Mouse (Mus musculus) midbrain, embryonic 14.5 days (tissue): Measurements from ENCODE around the gene Zfp462. TPM values are rescaled to one million over a fixed set of nuclear protein-coding genes. Genes with fewer than 3 reads are reported as not detected.

ENCODE experiments used
- ATAC-seq: fragments of 200-750 bp; cut with Nextera tagmentation; 2 replicates; pipeline ENCODE4 v1.8.0; 2017; ENCODE audit warnings: moderate number of reproducible peaks, moderate library complexity; ENCODE audit not compliant: low FRiP score, low TSS enrichment
- DNase-seq: peaks from one replicate; pipeline ENCODE4 v3.0.0-alpha.2; 2015
- H3K27ac ChIP-seq: fragments of 300-500 bp; sonication (generic); replicated peaks from 2 replicates; pipeline ENCODE4 v1.5.1; 2014; ENCODE audit warnings: mild to moderate bottlenecking, low read depth, low read length, moderate library complexity
- H3K27me3 ChIP-seq: fragments of 300-500 bp; sonication (generic); 2 replicates; pipeline ENCODE4 v1.6.1; 2014; ENCODE audit warnings: low read length, control low read depth, mixed read lengths; ENCODE audit not compliant: control insufficient read depth, insufficient read depth
- H3K36me3 ChIP-seq: fragments of 300-500 bp; sonication (generic); 2 replicates; pipeline ENCODE4 v1.6.1; 2014; ENCODE audit warnings: low read length, control low read depth; ENCODE audit not compliant: control insufficient read depth, insufficient read depth
- H3K4me1 ChIP-seq: fragments of 300-500 bp; sonication (generic); 2 replicates; pipeline ENCODE4 v1.6.1; 2014; ENCODE audit warnings: mild to moderate bottlenecking, antibody characterized with exemption, low read length, control low read depth; ENCODE audit not compliant: control insufficient read depth, insufficient read depth
- H3K4me2 ChIP-seq: fragments of 300-500 bp; sonication (generic); 2 replicates; pipeline ENCODE4 v1.6.1; 2014; ENCODE audit warnings: mild to moderate bottlenecking, low read length, moderate library complexity
- H3K4me3 ChIP-seq: fragments of 300-500 bp; sonication (generic); replicated peaks from 2 replicates; pipeline ENCODE4 v1.5.1; 2014; ENCODE audit warnings: low read depth, low read length
- H3K9ac ChIP-seq: fragments of 300-500 bp; sonication (generic); replicated peaks from 2 replicates; pipeline ENCODE4 v1.6.1; 2014; ENCODE audit warnings: mild to moderate bottlenecking, low read length, moderate library complexity
- H3K9me3 ChIP-seq: fragments of 300-500 bp; sonication (generic); 2 replicates; pipeline ENCODE4 v1.6.1; 2016; ENCODE audit warnings: low read length, control low read depth, mixed read lengths; ENCODE audit not compliant: control insufficient read depth
- WGBS: fragments of 180-500 bp; shearing (Covaris S2); extraction: QIAGEN DNeasy Blood & Tissue Kit; methylation state at CpG from one replicate; pipeline ENCODE4 v1.1.7; 2014; 5-methylcytosine and 5-hydroxymethylcytosine counted together
- polyA plus RNA-seq: library from polyadenylated mRNA; unstranded; fragments of >200 nt; fragmentation: Nextera tagmentation; extraction: Ambion mirVana; gene quantifications from 2 replicates; pipeline ENCODE4 v1.2.1, GENCODE M21; 2014

Zfp462 gene
- polyA plus RNA-seq, 1 experiment from 2014 or later: 19.6 TPM

DNA sequence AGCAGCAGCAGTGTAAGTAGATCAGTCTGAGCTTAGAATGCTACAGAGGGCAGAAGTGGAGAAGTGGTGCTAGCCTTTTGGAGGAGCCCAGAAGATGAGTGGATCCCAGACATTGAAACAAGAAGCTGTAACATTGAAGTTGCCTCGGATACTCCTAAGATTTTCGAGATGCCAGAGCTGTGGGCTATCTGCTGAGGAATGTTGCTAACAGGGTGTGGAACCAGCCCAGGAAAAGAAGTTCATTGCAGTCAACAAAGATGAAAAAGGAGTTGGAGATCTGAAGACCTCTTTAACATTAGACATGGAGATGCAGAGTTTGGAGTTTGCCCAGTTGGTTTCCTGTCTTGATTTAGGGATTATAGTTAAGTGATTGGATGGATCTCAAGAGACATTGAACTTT is 51.2 kb downstream of the Zfp462 start:
- no peak overlapping the region for H3K4me3 ChIP-seq
- no peak overlapping the region for H3K27ac ChIP-seq
- DNase-seq (no peak), ATAC-seq (no peak)
- H3K27me3 ChIP-seq: no peaks in the 10 kb centered on the region
- no peaks in the 10 kb centered on the region for H3K9me3 ChIP-seq
- H3K36me3 ChIP-seq: no peaks in the 10 kb centered on the region
- H3K4me1 ChIP-seq: no peaks in the 10 kb centered on the region; the same call in 1 of the 2 replicates
- no peak overlapping the region for H3K9ac ChIP-seq
- 96% methylated on average over 2 of the region's 2 CpGs for WGBS
- H3K4me2 ChIP-seq: no peak overlapping the region

DNA sequence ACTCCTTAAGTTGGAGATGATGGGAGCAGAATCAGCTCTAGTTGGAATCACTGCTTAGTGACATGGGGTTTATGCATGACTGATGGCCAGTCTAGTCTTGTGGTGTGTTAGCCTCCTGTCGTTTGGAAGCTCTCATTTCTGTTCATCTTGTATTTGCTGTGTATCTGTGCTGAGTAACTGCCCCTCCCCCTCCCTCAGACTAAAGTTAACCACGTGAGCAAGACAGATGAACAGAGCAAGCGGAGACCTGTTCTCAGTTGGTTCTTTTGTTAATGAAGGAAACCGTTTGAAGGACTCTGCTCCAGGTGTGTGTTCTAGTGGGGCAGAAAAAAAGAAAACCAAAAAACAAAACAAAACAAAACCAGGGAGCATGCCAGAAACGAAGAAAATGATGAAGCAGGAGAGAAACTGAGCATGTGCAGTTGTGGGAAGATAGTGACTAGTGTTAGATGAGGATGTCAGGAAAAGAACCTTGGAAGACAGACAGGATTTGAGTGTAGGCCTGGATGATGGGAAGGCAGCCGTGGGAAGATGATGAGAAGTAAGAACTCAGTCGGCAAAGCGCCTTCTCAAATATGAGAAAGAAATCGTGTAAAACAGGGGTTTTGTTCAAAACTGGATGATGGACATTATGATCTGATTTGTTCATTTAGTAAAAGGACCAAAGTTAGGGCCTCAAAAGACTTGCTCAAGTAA is 53.4 kb downstream of the Zfp462 start:
- Histone ChIP-seq H3K27me3 (no peaks in the 10 kb centered on the region), H3K4me2 (no peak overlapping the region), H3K27ac (no peak overlapping the region), H3K4me1 (no peaks in the 10 kb centered on the region; the same call in 1 of the 2 replicates), H3K36me3 (0 out of 2 replicates have a peak, but pooled peaks cover under 1% of the 10 kb centered on the region), H3K9me3 (no peaks in the 10 kb centered on the region), H3K4me3 (no peak overlapping the region), H3K9ac (no peak overlapping the region)
- WGBS: 84% methylated on average over 9 of the region's 9 CpGs
- ATAC-seq (no peak), DNase-seq (no peak)

DNA sequence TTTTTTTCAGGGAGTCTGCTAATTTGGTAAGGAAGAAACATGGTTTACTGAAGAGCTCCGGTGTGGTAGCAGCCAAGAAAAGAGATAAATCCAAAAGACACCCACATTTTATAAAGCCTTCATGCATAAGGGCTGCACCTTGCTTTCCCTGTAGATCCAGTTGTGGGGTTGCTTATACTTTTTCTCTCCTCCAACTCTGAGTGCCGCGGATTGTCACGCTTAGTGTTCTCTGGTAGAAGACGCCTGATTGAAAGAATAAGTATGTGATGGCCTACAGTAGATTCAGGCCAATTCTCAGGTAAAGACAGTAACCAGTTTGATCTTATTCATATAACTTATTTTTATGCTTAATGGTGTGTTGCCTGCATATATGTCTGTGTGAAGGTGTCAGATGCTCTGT is 54.7 kb downstream of the Zfp462 start:
- Histone ChIP-seq H3K27me3 (no peaks in the 10 kb centered on the region), H3K4me2 (no peak overlapping the region), H3K9me3 (no peaks in the 10 kb centered on the region), H3K4me3 (no peak overlapping the region), H3K9ac (no peak overlapping the region), H3K36me3 (peaks cover 7% of the 10 kb centered on the region; the same call in 1 of the 2 replicates), H3K4me1 (peaks cover 7% of the 10 kb centered on the region; the same call in 1 of the 2 replicates), H3K27ac (no peak overlapping the region)
- ATAC-seq: no peak
- WGBS: 97% methylated on average over 5 of the region's 5 CpGs
- no peak for DNase-seq

DNA sequence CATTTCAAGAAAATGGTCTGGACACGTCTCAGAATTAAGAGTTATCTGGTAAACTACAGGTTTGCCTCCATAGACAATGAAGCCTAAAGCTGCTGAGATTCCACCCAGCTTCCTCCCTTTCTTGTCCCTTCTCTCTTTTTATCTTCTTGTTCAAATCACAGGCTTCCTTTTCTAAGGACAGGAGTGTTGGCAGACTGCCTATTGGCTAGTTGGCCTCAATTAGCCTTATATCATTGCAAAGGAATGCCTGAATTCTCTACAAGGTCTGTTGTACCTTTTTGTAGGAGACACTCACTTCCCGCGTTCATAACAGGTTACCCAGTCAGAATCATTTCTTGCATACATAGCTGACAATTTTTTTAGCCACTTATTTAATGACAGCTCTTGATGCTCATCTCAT is 56.5 kb downstream of the Zfp462 start:
- WGBS: 86% methylated on average over 3 of the region's 3 CpGs
- H3K36me3 ChIP-seq: peaks cover 9% of the 10 kb centered on the region; the same call in 1 of the 2 replicates
- no peak for DNase-seq
- H3K9ac ChIP-seq: no peak overlapping the region
- H3K9me3 ChIP-seq: no peaks in the 10 kb centered on the region
- H3K4me2 ChIP-seq: no peak overlapping the region
- peaks cover 25% of the 10 kb centered on the region for H3K4me1 ChIP-seq
- H3K27me3 ChIP-seq: no peaks in the 10 kb centered on the region
- no peak for ATAC-seq
- no peak overlapping the region for H3K4me3 ChIP-seq
- H3K27ac ChIP-seq: no peak overlapping the region

DNA sequence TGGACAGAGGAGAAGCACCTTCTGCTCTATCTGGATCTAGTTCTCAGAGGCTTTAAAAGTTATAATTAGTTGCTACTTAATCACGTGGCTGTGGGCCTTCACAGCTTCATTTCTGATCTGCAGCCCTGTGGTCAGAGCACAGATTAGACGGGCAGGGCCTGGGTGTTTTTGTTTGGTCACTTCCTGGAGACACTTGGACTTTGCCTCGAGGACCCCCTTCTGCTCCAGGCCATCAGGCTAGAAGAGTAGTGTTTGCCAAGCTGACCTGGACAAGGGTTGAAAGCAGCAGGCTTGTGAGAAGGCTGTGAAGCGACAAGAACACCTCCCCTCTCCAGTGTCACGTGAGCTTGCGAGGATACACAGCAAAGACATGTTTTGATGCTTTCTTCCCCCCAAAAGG is 58.3 kb downstream of the Zfp462 start:
- DNase-seq (no peak), ATAC-seq (no peak)
- Histone ChIP-seq H3K4me2 (no peak overlapping the region), H3K4me1 (peaks cover 26% of the 10 kb centered on the region), H3K27ac (peak overlapping the region; percentile 26; the same call in 1 of the 2 replicates), H3K9ac (no peak overlapping the region), H3K4me3 (no peak overlapping the region), H3K36me3 (peaks cover 21% of the 10 kb centered on the region), H3K9me3 (no peaks in the 10 kb centered on the region), H3K27me3 (no peaks in the 10 kb centered on the region)
- WGBS: 80% methylated on average over 6 of the region's 6 CpGs

DNA sequence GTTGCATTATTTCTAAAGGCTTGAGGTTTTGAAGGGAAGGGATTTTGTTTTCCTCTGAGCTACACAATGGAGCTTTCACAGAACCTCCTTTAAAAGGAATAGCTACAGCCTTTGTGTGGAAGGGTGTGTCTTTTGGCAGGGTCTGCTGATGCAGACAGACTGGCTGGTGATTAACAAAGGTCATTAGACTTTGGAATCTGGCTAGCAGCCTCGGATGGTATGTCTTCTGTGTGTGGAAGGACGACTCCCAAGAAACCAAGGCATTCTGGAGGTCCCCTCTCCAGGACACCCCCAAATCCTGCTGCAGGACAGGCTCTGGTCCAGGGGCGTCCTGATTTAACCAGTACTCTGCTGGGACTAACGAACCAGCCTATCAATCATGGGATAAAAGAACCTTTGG is 60.2 kb downstream of the Zfp462 start:
- Histone ChIP-seq H3K27me3 (no peaks in the 10 kb centered on the region), H3K27ac (peak overlapping the region; percentile 89), H3K4me3 (no peak overlapping the region), H3K36me3 (peaks cover 40% of the 10 kb centered on the region), H3K4me2 (peak overlapping the region; percentile 42), H3K9me3 (no peaks in the 10 kb centered on the region), H3K9ac (peak overlapping the region; percentile 28; the same call in 1 of the 2 replicates), H3K4me1 (peaks cover 26% of the 10 kb centered on the region)
- ATAC-seq: peak; percentile 57
- WGBS: 4% methylated on average over 4 of the region's 4 CpGs
- peak; percentile 55 for DNase-seq

DNA sequence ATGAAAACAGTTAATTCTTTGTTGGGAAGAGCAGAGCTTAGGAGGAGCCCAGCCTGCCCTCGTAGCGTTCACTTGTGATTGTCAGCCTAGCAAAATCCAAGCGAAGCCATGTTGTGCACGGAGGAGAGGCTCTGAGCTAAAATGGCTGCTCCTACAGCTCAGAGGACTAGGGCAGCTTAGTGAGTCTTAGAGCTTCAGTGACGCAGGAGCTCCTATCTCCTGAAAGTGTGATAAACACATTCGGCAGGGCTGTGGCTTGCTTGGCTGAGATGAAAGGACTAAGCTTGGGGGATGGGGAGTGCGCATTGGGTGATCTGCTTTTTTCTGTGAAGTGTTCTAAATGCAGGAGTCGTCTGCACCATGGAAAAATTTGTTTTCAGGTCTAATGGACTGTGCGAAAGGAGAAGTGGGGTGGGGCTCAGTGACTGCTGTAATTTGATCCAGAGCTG is 60.7 kb downstream of the Zfp462 start:
- Histone ChIP-seq H3K27ac (peak overlapping the region; percentile 89), H3K36me3 (peaks cover 45% of the 10 kb centered on the region), H3K4me1 (peaks cover 26% of the 10 kb centered on the region), H3K27me3 (no peaks in the 10 kb centered on the region), H3K9ac (peak overlapping the region; percentile 28; the same call in 1 of the 2 replicates), H3K4me3 (no peak overlapping the region), H3K9me3 (no peaks in the 10 kb centered on the region), H3K4me2 (peak overlapping the region; percentile 42)
- DNase-seq: peak; percentile 78
- WGBS: 4% methylated on average over 9 of the region's 9 CpGs
- peak; percentile 81 for ATAC-seq

DNA sequence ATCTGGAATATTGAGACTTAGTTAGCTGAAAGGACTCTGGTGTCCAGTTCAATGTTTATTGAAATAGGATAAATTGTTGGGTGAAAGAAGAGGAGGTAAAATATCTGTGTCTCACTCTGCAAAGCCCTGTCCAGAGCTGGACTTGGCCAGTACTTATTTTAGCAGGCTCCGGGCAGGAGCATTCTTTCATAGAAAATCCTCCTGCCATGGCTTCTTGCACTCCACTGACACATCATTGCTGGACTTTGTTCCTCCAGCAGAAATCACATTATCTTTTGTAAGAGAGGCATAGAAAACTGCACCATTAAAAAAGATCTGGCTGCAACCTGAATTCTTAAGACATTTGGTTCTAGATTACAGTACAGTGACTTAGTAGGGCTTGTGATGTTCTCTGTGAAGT is 61.2 kb downstream of the Zfp462 start:
- H3K4me2 ChIP-seq: peak overlapping the region; percentile 42
- no peak overlapping the region for H3K9ac ChIP-seq
- H3K27ac ChIP-seq: peak overlapping the region; percentile 89
- peaks cover 50% of the 10 kb centered on the region for H3K36me3 ChIP-seq
- WGBS: 26% methylated on average over 1 of the region's 1 CpGs
- ATAC-seq (no peak), DNase-seq (no peak)
- no peaks in the 10 kb centered on the region for H3K9me3 ChIP-seq
- H3K4me1 ChIP-seq: peaks cover 26% of the 10 kb centered on the region
- H3K4me3 ChIP-seq: no peak overlapping the region
- H3K27me3 ChIP-seq: no peaks in the 10 kb centered on the region

DNA sequence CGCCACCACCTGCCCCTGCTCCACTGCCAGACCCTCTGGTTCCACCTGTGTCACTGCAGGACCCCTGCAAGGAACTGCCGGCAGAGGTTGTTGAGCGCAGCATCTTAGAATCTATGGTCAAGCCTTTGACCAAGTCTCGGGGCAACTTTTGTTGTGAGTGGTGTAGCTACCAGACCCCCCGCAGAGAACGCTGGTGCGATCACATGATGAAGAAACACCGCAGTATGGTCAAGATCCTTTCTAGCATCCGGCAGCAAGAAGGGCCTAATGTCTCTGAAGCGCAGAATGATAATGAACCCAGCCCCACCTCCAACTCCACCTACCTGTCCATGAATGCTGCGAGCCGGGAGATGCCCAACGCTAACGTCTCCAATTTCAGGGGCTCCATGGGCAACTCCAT is 63.8 kb downstream of the Zfp462 start:
- no peak overlapping the region for H3K4me2 ChIP-seq
- H3K27ac ChIP-seq: no peak overlapping the region
- no peak for ATAC-seq
- peaks cover 26% of the 10 kb centered on the region for H3K4me1 ChIP-seq
- no peak overlapping the region for H3K9ac ChIP-seq
- H3K36me3 ChIP-seq: peaks cover 72% of the 10 kb centered on the region
- H3K9me3 ChIP-seq: no peaks in the 10 kb centered on the region
- no peak for DNase-seq
- WGBS: 97% methylated on average over 14 of the region's 14 CpGs
- H3K4me3 ChIP-seq: no peak overlapping the region
- no peaks in the 10 kb centered on the region for H3K27me3 ChIP-seq
